Mouse (Mus musculus): ENCODE measurements around the gene E2f6.

DNA sequence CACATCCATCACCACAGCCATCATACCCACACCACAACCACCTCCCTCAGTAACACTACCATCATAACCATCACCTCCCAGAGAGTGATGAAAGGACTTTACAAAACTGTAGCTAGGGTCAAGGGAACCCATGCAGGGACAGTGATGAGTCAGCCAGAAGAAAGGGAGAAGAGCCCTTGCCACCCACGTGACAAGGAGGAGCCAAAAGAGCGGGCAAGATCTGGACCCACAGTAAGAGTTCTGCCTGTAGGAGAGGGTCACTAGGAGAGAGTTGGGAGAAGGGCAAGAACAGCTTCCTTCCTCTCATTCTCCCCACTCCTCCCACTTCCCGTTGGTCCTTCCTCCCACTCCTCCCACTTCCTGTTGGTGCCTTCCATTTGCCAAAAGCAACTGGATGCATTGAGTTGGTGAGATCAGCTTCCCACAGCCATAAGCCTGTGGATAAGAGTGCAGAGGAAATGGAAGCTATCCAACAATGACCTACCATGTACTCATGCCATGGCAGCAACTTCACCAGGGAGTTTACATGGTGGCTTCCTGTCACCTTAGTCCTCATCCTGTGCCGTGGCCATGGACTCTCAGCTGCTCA lies 36.5 kb downstream of the E2f6 start:
- TF ChIP-seq FLI1 (IDR thresholded peaks at IDR 0.05; ENCODE audit: low read length) (no peak), GATA1 (IDR thresholded peaks at IDR 0.05; ENCODE audit: borderline replicate concordance, low read length) (no peak)

All from megakaryocyte, embryonic 14.5 days (primary cell).